Mouse (Mus musculus) liver, embryonic 14.5 days (tissue): ENCODE results near the gene Wtip. TPM values are rescaled to one million over a fixed set of nuclear protein-coding genes. Genes with fewer than 3 reads are reported as not detected.

Experiments
- ATAC-seq: fragments of 200-750 bp; cut with Nextera tagmentation; 2 replicates; pipeline ENCODE4 v1.8.0; 2017; ENCODE audit warnings: moderate number of reproducible peaks, mild to moderate bottlenecking, moderate library complexity; ENCODE audit not compliant: insufficient read depth
- DNase-seq, 3 experiments: peaks; one replicate each; pipeline ENCODE4 v3.0.0-alpha.2; 2012 to 2013; ENCODE audit warnings: low read depth in 3 of 3, low spot score in 3 of 3
- H3K27ac ChIP-seq: fragments of 300-500 bp; sonication (generic); 2 replicates; pipeline ENCODE4 v1.5.1; 2014; ENCODE audit warnings: moderate library complexity, mild to moderate bottlenecking, control low read depth, inconsistent platforms
- H3K27me3 ChIP-seq: fragments of 300-500 bp; sonication (generic); 2 replicates; pipeline ENCODE4 v1.6.1; 2014; ENCODE audit warnings: mild to moderate bottlenecking, low read length, moderate library complexity; ENCODE audit not compliant: control insufficient read depth, insufficient read depth
- H3K36me3 ChIP-seq: fragments of 300-500 bp; sonication (generic); replicated peaks from 2 replicates; pipeline ENCODE4 v1.6.1; 2014; ENCODE audit warnings: low read depth; ENCODE audit not compliant: control insufficient read depth, insufficient read depth
- H3K4me1 ChIP-seq, 2 experiments: fragments of 200-500 bp in 1 of 2; fragments of 300-500 bp in 1 of 2; sonication (generic) in 1 of 2; replicated peaks; 2 replicates each; pipeline ENCODE4 v1.6.1; 2012 to 2014; ENCODE audit warnings: antibody characterized with exemption in 1 of 2, inconsistent platforms in 1 of 2, low read length in 1 of 2; ENCODE audit not compliant: control insufficient read depth in 2 of 2, insufficient read depth in 2 of 2
- H3K4me2 ChIP-seq: fragments of 300-500 bp; sonication (generic); 2 replicates; pipeline ENCODE4 v1.6.1; 2014; ENCODE audit warnings: low read depth, mild to moderate bottlenecking, control low read depth, moderate library complexity
- H3K4me3 ChIP-seq, 2 experiments: fragments of 200-500 bp in 1 of 2; fragments of 300-500 bp in 1 of 2; sonication (generic) in 1 of 2; 2 replicates each; pipeline ENCODE4 v1.5.1; 2012 to 2014; ENCODE audit warnings: low read depth in 2 of 2, low read length in 2 of 2, mild to moderate bottlenecking in 2 of 2, control low read depth in 1 of 2, inconsistent platforms in 1 of 2, moderate library complexity in 1 of 2; ENCODE audit not compliant: insufficient read depth in 1 of 2
- H3K9ac ChIP-seq: fragments of 300-500 bp; sonication (generic); replicated peaks from 2 replicates; pipeline ENCODE4 v1.6.1; 2014; ENCODE audit warnings: mild to moderate bottlenecking, control low read depth, moderate library complexity
- H3K9me3 ChIP-seq: fragments of 300-500 bp; sonication (generic); 2 replicates; pipeline ENCODE4 v1.6.1; 2016; ENCODE audit warnings: low read length, mixed read lengths; ENCODE audit not compliant: control insufficient read depth
- CTCF ChIP-seq: IDR thresholded peaks from 2 replicates; pipeline ENCODE4 v1.5.1; 2016; ENCODE audit warnings: antibody characterized with exemption, low read depth, control low read depth
- EP300 ChIP-seq: IDR thresholded peaks from 2 replicates; pipeline ENCODE4 v1.6.1; 2016; ENCODE audit warnings: antibody characterized with exemption, low read depth
- WGBS: fragments of 180-500 bp; shearing (Covaris S2); extraction: QIAGEN DNeasy Blood & Tissue Kit; methylation state at CpG from one replicate; pipeline ENCODE4 v1.1.7; 2014; ENCODE audit not compliant: insufficient replicate concordance; 5-methylcytosine and 5-hydroxymethylcytosine counted together
- polyA plus RNA-seq, 2 experiments: library from polyadenylated mRNA; depleted of rRNA in 1 of 2; stranded (reverse) in 1 of 2; unstranded in 1 of 2; fragments of >200 nt; fragmentation: Nextera tagmentation in 1 of 2; extraction: Ambion mirVana in 1 of 2; gene quantifications; 2 replicates each; pipeline versions ENCODE4 v1.2.1 to v1.2.3; 2012 to 2014

Wtip gene
- polyA plus RNA-seq, 2 experiments, result 0.47 to 2.8 TPM

DNA sequence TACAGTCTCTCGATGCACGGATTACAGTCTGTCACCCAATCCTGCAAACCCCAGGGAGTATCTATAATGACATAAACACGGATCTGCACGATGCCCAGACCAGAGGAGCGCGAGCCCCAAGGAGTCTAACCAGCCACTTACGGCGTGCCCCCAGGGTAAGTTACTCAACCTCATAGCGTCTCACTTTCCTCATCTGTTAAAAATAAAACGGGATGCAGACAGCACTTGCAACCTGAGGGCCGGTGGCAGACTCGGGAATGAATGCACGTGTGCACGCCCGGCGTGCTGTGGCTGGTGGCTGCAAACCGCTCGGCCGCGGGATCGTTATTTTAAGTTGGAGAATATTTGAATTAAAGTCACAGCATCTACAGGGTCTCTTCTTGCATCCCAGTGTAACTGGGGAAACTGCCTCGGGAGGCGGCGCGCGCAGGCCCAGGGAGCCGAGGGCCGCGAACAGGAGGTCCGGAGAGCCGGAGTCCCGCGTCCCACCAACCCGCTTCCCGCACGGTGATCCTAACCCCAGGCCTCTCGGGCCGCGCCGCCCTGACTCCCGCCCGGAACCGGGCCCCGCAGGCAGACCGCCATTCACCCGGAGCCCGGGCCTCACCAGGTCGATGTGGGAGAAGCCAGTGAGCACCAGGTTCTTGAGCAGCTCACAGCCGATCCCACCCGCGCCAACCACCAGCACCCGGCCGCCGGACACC, 34.9 kb upstream of the Wtip start:
- WGBS, result under 1% methylated on average over 53 of the region's 54 CpGs
- Histone ChIP-seq H3K27ac (peak overlapping the region; percentile 3), H3K9me3 (no peaks in the 10 kb centered on the region), H3K36me3 (peaks cover 22% of the 10 kb centered on the region), H3K4me3 (peak overlapping the region; percentile 71 to 88), H3K9ac (peak overlapping the region; percentile 79), H3K4me2 (peak overlapping the region; percentile 93), H3K27me3 (no peaks in the 10 kb centered on the region), H3K4me1 (peaks cover 10 to 11% of the 10 kb centered on the region in 2 experiments)
- DNase-seq, result peak in 1 of 3 experiments; percentile 14
- no peak for TF ChIP-seq CTCF
- TF ChIP-seq EP300, result no peak
- ATAC-seq, result peak; percentile 79

DNA sequence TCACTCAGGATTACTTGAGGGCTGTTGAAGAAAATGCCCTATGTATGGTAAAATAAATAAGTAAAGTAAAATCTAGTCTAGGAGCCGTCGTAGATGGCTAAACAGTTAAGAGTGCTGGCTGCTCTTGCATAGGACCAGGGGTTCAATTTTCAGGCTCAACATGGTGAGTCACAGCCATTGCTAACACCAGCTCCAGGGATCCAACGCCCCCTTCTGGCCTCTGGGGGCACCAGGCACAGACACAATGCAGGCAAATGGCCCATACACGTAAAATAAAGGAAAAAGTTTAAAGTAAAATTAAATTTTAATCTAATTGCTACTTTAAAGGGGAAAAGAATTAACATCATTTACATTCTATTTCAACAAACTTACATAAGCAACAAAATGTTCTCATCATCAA, 33.8 kb upstream of the Wtip start:
- ATAC-seq (no peak), DNase-seq (peak; percentile 50 to 64 (median 61))
- no peaks in the 10 kb centered on the region for H3K9me3 ChIP-seq
- H3K27ac ChIP-seq, result no peak overlapping the region
- H3K36me3 ChIP-seq, result peaks cover 33% of the 10 kb centered on the region
- peak overlapping the region; percentile 61 for H3K4me2 ChIP-seq
- no peak for TF ChIP-seq EP300
- peak; percentile 81 for TF ChIP-seq CTCF
- WGBS, result 44% methylated on average over 4 of the region's 4 CpGs
- H3K27me3 ChIP-seq, result no peaks in the 10 kb centered on the region
- H3K4me3 ChIP-seq, result peak overlapping the region; percentile 18 to 37; a peak in 2 of 4 replicates
- peaks cover 10 to 11% of the 10 kb centered on the region in 2 experiments for H3K4me1 ChIP-seq
- 0 out of 2 replicates have a peak overlapping the region, but pooled peaks have one; percentile 18 for H3K9ac ChIP-seq

DNA sequence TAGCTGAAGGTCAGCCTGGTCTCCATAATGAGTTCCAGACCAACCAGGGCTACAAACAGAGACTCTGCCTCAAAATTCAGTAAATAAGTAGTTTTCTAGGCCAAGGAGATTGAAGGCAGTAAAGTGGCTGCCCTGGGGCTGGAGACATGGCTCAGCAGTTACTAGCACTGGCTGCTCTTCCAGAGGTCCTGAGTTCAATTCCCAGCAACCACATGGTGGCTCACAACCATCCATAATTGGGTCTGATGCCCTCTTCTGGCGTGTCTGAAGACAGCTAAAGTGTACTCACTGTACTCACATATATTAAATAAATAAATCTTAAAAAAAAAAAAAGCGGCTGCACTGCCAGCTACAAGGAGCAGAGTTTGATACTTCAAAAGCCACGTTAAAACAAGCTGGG, 32.9 kb upstream of the Wtip start:
- ATAC-seq, result no peak
- TF ChIP-seq EP300 (no peak), CTCF (0 out of 2 replicates have a peak, but pooled peaks have one; percentile 13)
- Histone ChIP-seq H3K4me1 (peaks cover 10 to 11% of the 10 kb centered on the region in 2 experiments), H3K4me2 (peak overlapping the region; percentile 61), H3K4me3 (no peak overlapping the region), H3K36me3 (peaks cover 41% of the 10 kb centered on the region), H3K9ac (no peak overlapping the region), H3K9me3 (no peaks in the 10 kb centered on the region), H3K27me3 (no peaks in the 10 kb centered on the region), H3K27ac (no peak overlapping the region)
- no peak for DNase-seq
- 68% methylated on average over 3 of the region's 3 CpGs for WGBS

DNA sequence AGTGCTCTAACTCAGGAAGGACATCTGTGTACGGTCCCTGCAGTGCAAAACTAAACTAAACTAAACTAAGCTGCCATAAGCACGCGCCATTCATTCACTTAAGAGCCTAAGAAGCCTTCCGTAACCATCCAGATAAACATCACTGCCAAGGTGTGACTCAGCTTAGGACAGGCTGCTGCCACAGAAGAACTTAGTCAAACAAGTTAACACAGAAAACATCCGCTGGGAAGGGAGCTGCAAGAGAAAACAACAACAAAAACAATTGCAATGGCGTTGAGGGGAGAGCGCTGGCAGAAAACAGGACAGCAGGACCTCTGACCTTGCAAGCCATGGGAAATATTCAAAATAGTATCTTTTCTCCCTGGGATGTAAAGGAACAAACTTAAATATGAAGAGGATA, 31.6 kb upstream of the Wtip start:
- Histone ChIP-seq H3K4me1 (peaks cover 10 to 11% of the 10 kb centered on the region in 2 experiments), H3K4me2 (no peak overlapping the region), H3K9me3 (no peaks in the 10 kb centered on the region), H3K9ac (no peak overlapping the region), H3K36me3 (peaks cover 52% of the 10 kb centered on the region), H3K27ac (no peak overlapping the region), H3K4me3 (no peak overlapping the region), H3K27me3 (no peaks in the 10 kb centered on the region)
- WGBS, result 91% methylated on average over 7 of the region's 7 CpGs
- ATAC-seq (no peak), DNase-seq (no peak)
- TF ChIP-seq EP300, result no peak
- no peak for TF ChIP-seq CTCF

DNA sequence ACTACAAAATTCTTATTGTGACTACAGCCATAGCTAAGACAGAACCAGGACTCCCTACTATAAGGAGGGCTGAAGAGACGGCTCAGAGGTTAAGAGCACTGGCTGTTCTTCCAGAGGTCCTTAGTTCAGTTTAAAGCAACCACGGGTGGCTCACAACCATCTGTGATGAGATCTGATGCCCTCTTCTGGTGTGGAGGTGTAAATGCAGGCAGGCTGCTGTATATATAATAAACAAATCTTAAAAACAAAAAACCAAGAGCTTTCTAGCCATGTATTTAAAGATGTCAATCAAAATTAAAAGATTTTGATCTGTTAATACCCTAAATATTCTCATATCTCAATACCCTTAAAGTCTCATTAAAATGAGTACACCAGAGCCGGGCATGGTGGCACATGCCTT, 26.1 kb upstream of the Wtip start:
- 85% methylated on average over 3 of the region's 3 CpGs for WGBS
- H3K4me2 ChIP-seq, result no peak overlapping the region
- H3K4me1 ChIP-seq, result no peaks in the 10 kb centered on the region
- H3K9me3 ChIP-seq, result no peaks in the 10 kb centered on the region
- no peak for DNase-seq
- H3K27ac ChIP-seq, result no peak overlapping the region
- no peak overlapping the region for H3K4me3 ChIP-seq
- H3K27me3 ChIP-seq, result no peaks in the 10 kb centered on the region
- no peak overlapping the region for H3K9ac ChIP-seq
- ATAC-seq, result no peak
- TF ChIP-seq EP300 (no peak), CTCF (no peak)
- peaks cover 90% of the 10 kb centered on the region for H3K36me3 ChIP-seq
